Mouse (Mus musculus) layer of hippocampus, adult 8-10 months (tissue): ENCODE data around the gene Lyst. TPM values are rescaled to one million over a fixed set of nuclear protein-coding genes. Genes with fewer than 3 reads are reported as not detected.

Source experiments
- total RNA-seq, 4 experiments: library from RNA; stranded (reverse); gene quantifications; 2 replicates each; pipeline ENCODE4 v1.2.4; 2022

Gene Lyst
- total RNA-seq, 4 experiments from 2014 or later: 81.9 to 115 (median 89.3) TPM

Other genes with a start within 250 kb of the Lyst start
- 10 to 100 TPM; 27.6 to 36.6 (median 31.1) TPM for gene Gpr137b, start 196.4 kb upstream of the Lyst start, total RNA-seq
- 1 to 10 TPM; 4.0 to 5.0 (median 4.4) TPM for gene Nid1, start 152.8 kb upstream of the Lyst start, total RNA-seq
- 10 to 100 TPM; 18.1 to 33.2 (median 25.4) TPM for gene Gng4, start 193.7 kb downstream of the Lyst start, total RNA-seq